Mouse (Mus musculus) ES-CJ7 (cell line): ENCODE data around the gene Chit1.

Experiments used
- DNase-seq: peaks from one replicate; pipeline ENCODE4 v3.0.0; 2011; ENCODE audit warnings: low read depth, low spot score

Gene Chit1

DNA sequence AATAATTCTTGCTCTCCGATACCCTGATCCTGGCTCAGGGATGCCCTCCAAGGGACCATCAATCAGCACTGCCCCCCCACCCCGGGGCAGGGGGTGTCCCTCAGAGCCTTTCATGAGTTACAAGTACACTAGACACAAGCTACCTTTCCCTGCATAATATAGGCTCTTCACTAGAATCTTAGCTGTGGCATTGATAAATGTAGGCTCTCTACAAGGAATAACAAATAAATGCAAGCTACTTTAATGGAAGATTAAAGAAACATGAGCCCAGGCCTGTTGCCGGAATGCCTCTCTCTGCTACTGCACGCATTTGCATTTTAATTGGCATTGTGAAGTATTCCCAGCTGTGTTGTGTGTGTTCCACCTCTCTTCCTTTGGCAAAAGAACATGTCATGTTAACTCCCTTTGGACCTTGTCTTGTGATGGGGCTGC is 31.3 kb downstream of the Chit1 start:
- no peak for DNase-seq

DNA sequence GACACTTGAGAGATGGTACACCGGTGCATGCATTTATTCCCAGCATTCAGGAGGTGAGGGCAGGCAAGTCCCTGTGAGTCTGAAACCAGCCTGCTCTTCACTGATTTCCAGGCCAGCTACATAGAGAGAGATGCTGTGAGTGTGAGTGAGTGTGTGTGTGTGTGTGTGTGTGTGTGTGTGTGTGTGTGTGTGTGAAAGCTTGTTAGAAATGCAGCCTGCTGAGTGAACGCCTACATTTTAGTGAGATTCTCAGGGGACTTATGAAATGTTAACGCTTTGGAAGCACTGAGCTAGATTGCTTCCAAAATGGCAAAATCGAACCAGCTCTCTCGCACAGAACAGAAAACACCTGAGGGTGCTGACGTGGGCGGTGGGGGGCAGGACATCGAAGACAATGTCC is 35.0 kb downstream of the Chit1 start:
- DNase-seq, result no peak

DNA sequence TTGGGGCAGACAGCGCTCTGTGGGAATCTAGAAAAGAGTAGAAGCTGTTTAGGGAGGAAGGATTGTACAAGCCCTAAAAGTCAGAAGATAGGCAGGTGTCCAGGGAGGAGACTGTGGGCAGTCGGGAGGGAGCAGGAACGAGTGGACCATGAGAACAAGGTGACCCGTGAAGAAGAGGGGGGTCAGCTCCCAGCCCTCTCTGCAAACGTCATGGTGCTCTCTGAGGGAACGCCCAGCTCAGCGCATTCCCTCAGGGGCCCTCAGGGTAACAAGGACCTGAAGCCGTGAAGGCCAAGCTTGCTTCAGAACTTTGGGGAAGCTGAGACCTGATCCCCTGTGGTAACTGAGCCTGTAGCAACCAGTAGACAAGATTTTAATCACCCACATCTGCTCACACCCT is 39.0 kb downstream of the Chit1 start:
- DNase-seq, result no peak

DNA sequence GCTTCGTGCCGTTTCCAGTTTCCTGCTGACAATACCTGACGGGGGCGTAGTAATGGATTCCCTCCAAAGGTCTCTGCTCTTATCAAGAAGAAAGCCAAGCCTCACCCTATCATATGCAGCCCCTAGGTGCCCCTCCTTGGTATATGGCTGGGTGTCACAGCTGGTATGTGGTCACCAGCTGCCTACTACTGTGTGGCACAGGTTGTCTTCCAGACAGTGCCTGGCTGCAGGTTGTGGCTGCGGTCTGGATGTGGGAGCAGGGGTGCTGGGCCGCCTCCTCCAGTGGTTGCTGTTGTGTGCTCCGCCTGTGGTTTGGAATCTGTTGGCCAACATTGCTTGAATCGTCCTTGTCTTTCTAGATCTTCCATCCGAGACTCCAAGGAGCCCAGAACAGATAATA is 39.7 kb downstream of the Chit1 start:
- DNase-seq, result no peak

DNA sequence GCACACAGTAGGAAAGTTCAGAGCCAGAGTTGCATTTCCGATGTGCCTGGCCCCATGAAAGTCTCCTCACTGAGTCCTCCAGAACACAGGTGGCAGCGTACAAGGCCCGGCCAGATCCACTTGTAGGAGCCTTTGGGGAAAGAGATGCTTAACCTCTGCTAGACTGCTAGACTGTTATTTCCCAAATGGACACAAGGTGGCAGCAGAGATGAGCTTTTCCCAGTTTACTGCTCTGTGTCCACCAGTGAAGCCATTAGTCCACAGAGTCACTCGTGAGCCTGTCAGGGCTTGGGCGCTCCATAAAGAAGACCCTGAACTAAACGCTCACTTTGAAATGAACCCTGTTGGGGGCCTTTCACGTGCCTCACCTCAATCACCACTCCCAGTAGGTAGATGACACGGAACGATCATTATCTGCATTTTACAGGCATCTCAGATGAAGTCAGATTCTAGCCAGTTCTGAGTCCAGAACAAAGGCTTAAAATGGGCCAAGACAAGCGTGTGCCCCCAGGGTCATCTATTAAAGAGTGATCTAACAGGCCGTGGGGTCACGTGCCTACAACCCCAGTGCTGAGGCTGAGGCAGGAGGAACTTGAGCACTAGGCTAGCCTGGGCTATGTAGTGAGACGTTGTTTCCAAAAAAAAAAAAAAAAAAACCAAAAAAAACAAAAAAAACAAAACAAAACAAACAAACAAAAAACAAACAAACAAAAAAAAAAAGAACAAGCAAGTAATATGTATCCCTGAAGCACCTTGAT is 40.8 kb downstream of the Chit1 start:
- DNase-seq, result peak; percentile 96

DNA sequence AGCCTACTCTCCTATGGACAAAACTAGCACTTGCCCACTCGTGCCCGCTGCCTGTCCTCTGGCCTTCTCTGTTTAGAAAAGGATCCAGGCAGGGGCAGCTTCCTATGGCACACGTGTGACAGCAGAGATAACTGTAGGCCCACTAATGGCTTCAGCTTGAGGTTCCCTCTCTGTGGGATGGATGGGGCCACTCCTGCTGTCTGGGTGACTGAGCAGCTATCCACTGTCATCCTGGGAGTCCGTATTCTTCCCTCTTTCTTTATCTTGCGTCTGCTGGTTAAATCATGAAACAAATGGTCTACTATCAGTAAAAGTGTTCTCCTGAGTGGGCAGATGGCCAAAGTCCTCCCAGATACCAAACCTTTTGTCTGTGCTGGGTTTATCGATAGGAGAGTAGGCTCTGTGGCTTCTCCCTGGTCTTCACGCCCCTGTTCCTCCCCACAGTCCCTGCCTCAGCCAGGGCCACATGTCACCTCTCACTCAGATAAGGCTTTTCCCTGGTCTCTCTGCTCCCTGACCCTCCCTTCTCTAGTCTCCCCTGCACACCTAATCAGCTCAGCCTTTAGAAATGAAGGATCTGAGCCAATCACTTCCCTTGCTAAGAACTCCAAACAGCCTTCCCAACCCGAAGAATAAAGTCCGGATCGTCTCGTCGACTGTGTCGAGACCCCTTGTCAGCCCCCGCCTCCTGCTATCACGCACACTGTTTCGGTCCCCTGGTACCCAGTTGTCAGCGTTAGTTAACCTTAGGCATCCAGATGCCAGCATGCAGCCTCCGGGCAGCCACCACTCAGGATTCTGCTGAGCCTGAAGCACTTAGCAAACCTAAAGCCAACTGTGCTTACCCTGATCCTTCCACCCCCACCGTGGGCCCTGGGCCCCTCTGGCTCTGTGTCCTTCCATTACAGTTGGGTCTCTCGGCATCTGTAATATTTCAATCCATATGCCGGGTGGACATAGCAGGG is 41.9 kb downstream of the Chit1 start:
- DNase-seq, result no peak

DNA sequence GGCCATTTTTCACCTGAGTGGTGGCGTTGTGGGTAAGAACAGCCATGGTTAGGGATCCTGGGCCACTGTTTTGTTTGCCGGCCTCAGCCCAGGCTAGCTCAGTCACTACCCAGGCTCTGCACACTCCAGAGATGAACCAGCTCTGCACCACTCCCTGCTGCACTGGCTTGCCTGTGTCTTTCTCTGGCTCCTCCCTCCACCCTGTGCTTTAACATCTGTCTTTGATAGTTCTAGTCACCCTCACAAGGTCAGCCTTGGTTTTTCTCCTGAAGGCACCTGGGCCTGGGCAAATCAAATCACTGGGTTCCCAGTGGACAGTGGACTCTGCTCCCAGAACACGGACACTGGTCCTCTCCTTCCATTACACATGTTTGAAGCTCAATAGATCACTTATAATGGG is 43.1 kb downstream of the Chit1 start:
- peak; percentile 52 for DNase-seq

DNA sequence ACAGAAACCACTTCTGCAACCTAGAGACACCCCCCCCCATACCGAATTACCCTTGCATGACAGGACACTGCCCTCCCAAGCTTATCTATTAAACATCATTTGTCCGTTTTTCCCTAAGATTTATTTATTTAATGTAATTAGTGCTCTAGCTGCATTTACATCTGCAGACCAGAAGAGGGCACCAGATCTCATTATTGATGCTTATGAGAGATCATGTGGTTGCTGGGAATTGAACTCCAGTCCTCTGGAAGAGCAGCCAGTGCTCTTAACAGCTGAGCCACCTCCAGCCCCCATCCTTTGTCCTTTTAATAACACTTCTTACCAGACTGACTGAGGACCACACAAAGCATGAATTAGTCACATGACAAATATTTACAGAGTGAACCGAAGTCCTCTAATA is 43.6 kb downstream of the Chit1 start:
- DNase-seq, result peak; percentile 66

DNA sequence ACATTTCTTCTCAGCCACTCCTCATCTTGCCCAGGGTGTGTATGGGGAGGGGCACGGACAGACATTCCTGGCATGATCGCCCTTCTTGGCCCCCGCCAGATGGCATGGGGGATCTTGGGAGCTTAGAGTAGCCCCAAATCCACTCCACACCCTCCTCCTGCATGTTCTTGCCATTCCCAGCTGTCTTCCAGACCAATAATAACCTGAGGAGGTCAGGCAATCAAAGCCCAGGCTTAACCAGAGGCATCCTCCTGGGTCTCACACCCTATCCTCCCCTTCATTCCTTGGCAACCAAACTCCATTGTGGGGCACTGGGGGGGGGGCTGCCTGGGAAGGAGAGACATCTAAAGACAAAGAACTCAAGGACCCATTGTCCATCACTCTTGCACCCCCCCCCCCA is 49.4 kb downstream of the Chit1 start:
- DNase-seq, result no peak

DNA sequence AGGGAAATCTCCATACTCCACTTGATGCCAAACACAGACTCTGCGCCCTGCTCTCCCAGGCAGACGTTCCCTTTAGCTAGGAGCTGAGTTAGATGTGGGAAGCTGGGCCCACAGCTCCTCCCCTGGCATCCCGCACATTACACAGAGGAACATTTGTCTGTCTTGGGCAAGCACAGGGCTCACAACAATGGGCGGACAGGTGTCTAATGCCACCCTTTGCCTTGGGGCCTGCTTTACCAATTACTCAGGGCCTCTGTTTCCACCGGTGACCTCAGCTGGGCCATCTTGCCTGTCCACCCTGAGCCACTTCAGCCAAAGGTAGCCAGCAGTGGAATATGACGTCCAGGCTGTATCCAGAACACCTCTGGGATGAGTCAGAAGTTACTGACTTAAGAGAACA is 50.4 kb downstream of the Chit1 start:
- no peak for DNase-seq

DNA sequence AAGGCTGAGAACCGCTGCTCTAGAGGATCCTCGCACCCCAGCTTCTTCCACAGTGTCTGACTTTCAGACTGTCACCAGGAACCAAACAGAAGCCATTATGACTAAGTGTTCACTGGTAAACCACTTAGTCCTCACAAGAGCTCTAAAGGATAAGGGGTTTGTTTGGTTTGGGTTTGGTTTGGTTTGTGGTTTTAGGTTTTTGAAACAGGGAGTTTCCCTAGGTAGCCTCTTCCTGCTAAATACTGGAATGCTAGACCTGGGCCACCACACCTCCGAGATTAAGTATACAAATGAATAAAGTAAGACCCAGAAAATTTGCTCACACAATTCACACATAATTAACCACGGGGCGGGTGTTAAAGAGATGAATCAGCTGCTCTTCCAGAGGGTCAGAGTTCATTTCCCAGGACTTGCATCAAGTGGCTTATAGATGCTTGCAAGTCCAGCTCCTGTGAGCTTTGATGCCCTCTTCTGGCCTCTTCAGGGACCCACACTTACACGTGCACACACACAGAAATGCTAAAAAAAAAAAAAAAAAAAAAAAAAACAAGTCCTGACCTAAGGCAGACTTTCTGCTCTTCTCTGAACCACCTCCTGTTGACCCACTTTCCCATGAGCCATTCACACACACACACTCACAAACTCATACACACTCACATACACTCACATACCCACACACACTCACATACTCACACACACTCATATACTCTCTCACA is 51.6 kb downstream of the Chit1 start:
- DNase-seq, result peak; percentile 36

DNA sequence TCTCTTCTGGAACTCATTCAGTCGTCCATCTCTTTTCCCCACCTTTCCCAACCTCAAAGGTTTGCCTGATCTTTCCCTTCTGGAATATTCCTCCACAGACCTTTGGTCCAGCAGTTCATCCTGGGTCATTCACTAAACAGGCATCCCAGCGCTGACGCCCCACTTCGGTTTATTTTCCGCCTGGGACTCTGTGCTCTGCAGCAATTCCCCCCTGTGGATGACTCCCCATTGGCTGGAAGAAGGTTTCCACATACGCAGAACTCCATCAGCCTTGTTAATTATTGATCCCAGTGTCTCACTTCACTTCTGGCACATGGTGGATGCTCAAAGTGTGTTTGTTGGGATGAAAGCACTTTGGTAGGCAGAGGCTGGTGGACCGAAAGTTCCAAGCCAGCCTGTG is 52.4 kb downstream of the Chit1 start:
- DNase-seq, result no peak

DNA sequence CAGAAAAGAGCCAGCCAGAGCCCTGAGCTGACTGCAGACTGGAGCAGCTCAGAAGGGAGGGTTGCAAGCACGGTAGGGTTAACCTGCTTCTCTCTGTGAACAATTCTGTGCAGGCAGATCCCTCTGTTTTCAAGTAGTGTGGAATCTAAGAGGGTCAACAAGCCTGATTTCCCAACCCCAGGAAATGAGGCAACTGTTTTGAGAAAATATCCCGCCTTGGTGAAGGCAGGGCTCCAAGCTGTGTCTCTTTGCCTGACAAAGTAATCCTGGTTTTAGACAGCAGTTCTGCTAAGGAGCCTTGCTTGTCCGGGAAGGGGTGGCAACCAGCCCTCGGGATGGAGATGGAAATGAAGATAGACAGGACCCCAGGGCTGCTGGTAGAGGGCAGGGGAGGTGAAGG is 53.4 kb downstream of the Chit1 start:
- DNase-seq, result no peak

DNA sequence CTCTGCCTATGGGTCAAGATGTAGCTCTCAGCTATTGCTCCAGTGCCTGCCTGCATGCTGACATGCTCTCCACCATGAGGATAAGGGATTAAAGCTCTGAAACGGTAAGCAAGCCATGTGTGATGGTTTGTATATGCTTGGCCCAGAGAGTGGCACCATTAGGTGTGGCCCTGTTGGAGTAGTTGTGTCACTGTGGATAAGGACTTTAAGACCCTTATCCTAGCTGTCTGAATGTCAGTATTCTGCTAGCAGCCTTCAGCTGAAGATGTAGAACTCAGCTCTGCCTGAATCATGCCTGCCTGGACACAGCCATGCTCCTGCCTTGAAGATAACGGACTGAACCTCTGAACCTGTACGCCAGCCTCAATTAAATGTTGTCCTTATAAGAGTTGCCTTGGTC is 55.5 kb downstream of the Chit1 start:
- no peak for DNase-seq

DNA sequence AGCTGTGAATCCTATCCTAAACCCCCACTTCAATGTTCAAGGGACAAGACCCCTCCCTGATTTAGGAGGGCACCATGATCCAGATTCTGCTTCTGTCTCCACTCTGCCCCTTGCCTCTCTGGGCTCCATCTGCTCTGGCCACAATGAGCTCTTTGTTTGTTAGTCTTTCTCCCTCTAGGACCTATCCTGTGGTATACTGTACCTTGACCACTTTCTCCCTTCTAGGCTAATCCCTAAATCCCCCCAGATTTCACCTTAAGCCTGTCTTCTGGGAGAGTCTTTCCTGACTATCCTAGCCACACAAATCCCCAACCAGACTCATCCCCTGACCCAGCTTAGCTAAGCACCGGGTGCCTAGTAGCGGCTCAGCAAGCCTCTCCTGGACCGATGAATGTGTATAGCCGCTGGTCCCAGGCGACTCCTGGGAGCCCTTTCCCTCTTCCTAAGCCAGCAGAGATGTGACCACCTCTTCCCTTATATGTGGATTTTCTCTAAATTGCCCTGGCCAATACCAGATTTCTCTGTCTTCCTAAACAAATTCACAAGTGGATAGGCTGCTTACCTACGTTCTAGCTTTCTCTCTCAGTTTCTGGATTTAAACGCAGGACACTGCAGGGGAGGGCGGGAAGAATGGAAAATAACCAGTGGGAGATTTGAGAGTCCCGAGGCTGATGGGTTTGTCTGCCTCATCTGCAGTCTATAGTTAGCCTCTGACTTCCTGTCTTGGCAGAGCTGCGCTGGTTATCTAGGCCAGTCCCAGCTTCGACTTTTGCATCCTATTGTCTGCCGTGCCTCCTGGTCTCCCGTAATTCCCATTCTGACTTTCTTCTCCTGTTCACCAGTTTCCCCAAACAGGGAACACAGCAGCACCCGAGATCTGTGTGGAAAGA is 56.6 kb downstream of the Chit1 start:
- DNase-seq, result no peak

DNA sequence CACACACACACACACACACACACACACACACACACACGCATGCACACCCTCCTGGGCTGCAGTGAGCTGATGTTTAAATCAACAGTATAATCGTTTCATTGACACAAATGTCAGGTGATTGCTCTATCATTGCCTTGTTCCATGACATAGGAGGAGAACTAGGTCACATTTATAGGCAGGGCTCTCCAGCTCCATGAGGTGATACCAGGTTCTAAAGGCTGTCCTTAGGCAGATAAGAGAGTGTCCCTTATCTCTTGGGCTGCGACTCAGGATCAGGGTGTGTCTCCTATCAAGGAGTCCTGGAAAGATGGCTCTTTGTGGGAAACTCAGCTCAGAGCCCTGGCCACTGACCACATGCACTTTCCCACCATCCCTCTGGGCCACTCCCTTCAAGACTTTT is 57.5 kb downstream of the Chit1 start:
- DNase-seq, result no peak

DNA sequence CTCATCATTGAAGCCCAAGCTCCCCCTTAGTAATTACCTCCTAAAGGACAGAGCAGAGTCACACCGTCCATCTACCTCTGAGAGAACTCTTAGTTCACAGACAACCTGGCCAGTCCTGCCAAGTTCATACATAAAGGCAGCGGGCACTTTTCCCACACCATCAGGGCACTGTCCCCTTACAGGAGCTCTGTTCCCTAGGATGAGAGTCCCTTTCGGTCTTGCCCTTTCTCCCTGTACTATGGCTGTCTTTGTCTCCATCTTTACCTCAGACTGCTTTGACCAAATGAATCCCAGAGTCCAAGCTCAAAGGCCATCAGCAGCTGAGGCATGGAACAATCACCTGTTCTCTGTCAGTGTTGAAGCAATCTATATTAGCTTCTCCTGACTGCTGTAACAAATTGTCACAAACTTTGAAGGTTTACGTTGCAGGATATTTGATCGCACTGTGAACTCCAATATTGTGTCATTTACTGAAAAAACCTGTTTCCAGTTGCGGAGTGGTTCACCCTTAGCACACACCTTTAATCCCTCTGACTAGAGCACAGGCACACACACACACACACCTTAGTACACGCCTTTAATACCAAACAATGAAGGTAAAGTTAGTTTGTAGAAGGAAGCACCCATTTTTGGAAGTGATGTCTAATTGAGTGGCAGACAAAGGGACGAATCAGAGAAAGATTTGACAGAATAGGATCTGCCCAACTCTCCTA is 58.1 kb downstream of the Chit1 start:
- no peak for DNase-seq

DNA sequence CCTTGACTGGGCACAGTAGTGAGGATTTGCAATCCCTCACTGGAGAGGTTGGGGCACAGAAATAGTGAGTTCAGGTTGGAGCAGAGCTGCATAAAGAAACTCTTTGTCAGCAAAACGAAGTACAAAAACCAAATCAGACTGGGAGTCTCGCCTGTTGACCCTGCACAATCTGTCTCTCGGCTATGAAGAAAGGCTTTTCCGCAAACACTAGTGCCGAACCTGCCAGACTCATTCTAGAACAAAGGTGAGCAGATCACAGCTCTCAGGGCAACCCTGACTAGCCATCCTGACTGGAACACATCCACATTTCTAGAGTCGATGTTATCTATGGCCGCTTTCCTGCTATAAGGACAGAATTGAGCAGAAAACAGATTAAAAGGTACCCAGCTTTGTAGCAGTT is 62.0 kb downstream of the Chit1 start:
- DNase-seq, result no peak

DNA sequence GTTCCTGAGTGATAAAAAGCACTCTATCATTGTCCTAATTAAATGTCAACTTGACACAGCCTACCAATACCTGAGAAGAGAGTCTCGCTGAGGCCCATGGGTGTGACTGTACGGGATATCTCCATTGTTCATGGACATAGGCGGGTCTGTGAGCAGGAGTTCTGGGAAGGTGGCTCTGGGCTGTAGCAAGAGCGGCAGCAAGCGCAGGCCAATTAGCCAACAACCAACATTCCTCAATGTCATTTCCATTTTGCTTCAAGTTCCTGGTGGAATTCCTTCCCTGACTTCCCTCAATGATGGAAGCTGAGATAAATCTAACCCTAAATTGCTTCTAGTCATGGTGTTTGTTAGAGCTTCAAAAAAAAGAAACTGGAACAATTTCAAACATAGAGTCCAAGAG is 66.9 kb downstream of the Chit1 start:
- peak; percentile 39 for DNase-seq

DNA sequence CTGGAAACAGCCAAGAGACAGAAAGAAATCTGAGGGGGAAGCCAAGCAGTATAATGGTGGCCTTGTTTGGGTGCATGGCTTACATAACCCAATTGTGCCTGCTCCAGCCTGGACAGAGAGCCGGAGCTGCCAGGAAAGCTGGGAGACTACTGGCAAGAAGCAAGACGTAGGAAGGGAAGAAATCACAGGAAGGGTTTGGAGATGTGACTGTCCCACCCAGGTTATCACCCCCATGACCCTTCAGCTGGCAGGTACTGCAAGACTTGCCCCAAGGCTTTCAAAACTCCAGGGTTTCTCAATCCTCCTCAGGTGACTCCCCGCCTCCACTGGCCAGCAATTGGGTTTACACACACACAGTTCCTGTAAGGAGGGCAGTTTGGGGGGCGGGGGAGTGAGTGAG is 71.0 kb downstream of the Chit1 start, which contains the start of gene Chil1:
Gene Chil1 (plus strand): TSS at position 152 of the 400 bp plus-strand sequence.
- no peak for DNase-seq
